Mouse (Mus musculus) right cerebral cortex, postnatal 10 days (tissue): ENCODE measurements around the gene Gm16181.

ENCODE experiments used
- DNase-seq, 2 experiments: peaks; one replicate each; pipeline ENCODE4 v3.0.0; 2021; ENCODE audit warnings: low spot score in 2 of 2

Gm16181 gene

DNA sequence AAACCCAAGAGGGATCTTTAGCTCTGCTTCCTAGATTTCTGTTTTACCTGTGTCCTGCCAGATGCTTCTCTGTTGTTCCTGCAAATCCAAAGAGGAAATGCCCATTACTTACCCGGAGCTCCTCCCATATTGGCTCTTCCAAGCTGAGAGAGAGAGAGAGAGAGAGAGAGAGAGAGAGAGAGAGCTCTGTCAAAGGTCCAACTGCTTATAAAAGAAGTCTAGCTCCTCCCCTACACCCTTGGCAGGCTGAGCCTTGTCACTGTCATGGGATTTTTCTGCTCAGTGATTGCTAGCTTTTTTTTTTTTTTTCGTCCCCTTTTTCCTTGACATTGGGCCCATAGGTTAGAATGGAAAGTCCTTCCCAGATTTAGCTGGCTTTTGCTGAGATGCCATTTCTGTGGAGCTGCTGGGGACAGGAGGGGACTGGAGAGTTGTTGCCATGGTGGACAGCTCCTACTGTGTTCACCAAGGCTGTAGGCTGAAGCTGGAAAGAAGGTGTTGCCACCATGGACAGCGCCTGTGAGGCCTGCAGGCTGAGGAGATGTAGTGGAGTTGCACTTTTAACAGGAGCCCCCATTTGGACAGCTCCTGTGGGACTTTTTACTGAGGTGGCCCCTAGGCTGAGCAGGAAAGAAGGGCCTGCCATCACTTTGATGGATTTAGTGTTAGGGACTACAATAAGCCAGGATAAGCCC is 49.2 kb downstream of the Gm16181 start:
- DNase-seq, result no peak

DNA sequence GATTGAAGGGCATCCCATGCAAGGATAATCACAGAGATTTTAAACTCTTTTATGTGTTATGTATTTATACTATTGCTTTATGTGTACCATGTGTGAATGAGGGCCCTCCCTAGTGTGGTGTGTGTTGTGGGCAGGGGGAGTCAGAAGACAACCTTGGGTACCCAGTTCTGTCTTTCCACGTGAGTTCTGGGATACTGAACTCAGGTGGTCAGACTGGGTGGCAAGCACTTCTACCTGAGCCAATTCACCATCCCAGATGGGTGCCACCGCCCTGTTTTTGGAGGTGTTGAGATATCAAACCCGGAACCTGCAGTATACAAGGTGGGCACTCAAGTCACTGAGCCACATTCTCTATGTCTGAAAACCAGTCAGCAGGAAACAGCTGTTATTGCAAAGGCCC is 51.6 kb downstream of the Gm16181 start:
- no peak for DNase-seq
